Mouse (Mus musculus) 3134 (cell line): ENCODE data around the gene Smad3.

Experiments used
- DNase-seq: peaks from one replicate; pipeline ENCODE4 v3.0.0-alpha.2; 2011; ENCODE audit warnings: low spot score; ENCODE audit not compliant: insufficient read length; ENCODE audit errors: extremely low read depth

Smad3 gene

GRCm38 (mm10) chr9:63774854-63775483 lies 17.2 kb upstream of the Smad3 start:
- no peak for DNase-seq

GRCm38 (mm10) chr9:63772452-63772851 lies 14.7 kb upstream of the Smad3 start:
- no peak for DNase-seq

- no peak for DNase-seq
Observed at GRCm38 (mm10) chr9:63771676-63772075, 13.9 kb upstream of the Smad3 start.

GRCm38 (mm10) chr9:63761367-63762094 lies 3.7 kb upstream of the Smad3 start:
- DNase-seq, result no peak

- DNase-seq, result no peak
Observed at GRCm38 (mm10) chr9:63760783-63761182, 3.0 kb upstream of the Smad3 start.

- no peak for DNase-seq
Observed at GRCm38 (mm10) chr9:63759973-63760722, 2.4 kb upstream of the Smad3 start.

- DNase-seq, result no peak
Observed at GRCm38 (mm10) chr9:63758641-63759391, 1.0 kb upstream of the Smad3 start.

GRCm38 (mm10) chr9:63757462-63757772 lies 377 bp downstream of the Smad3 start:
- DNase-seq, result no peak

GRCm38 (mm10) chr9:63756581-63757461 lies 973 bp downstream of the Smad3 start:
- DNase-seq, result peak; percentile 59

GRCm38 (mm10) chr9:63755671-63756543 lies 1.9 kb downstream of the Smad3 start:
- DNase-seq, result peak; percentile 24

- DNase-seq, result peak; percentile 47
Observed at GRCm38 (mm10) chr9:63754556-63755510, 3.0 kb downstream of the Smad3 start.

GRCm38 (mm10) chr9:63754039-63754438 lies 3.8 kb downstream of the Smad3 start:
- DNase-seq, result no peak

GRCm38 (mm10) chr9:63753359-63753758 lies 4.4 kb downstream of the Smad3 start:
- no peak for DNase-seq

- no peak for DNase-seq
Observed at GRCm38 (mm10) chr9:63752576-63752975, 5.2 kb downstream of the Smad3 start.

- no peak for DNase-seq
Observed at GRCm38 (mm10) chr9:63751325-63751724, 6.5 kb downstream of the Smad3 start.

- DNase-seq, result no peak
Observed at GRCm38 (mm10) chr9:63750360-63750974, 7.3 kb downstream of the Smad3 start.

- DNase-seq, result no peak
Observed at GRCm38 (mm10) chr9:63749296-63749915, 8.4 kb downstream of the Smad3 start.
